Comparison of ENCODE assay signal across 7 mouse cellular contexts in genomic region chr9:77753853-77754727, GRCm38 (mm10). TPM values are rescaled to one million over a fixed set of nuclear protein-coding genes. Genes with fewer than 3 reads are reported as not detected.
DNase-seq lines count a peak whose midpoint lies in the region; ATAC-seq lines count a peak whose summit lies in the region.

Gene Gclc (plus strand): TSS chr9:77754535.

- no peaks in the 10 kb centered on the region for H3K36me3 ChIP-seq in embryonic facial prominence, embryonic 12.5 days
- no peaks in the 10 kb centered on the region for H3K36me3 ChIP-seq in limb, embryonic 10.5 days
- no peaks in the 10 kb centered on the region for H3K36me3 ChIP-seq in midbrain, embryonic 12.5 days

- peak within 1 kb of the TSS; percentile 61 for H3K4me2 ChIP-seq in embryonic facial prominence, embryonic 12.5 days (replicated peaks)
- H3K4me2 ChIP-seq in midbrain, embryonic 12.5 days (replicated peaks), result peak within 1 kb of the TSS; percentile 75

- peak; percentile 81 for ATAC-seq in embryonic facial prominence, embryonic 12.5 days (ENCODE audit: insufficient number of reproducible peaks, insufficient read depth, low FRiP score, low TSS enrichment)
- ATAC-seq in midbrain, embryonic 12.5 days (ENCODE audit: low FRiP score, low read depth), result peak; percentile 81

- peak within 1 kb of the TSS; percentile 78 for H3K9ac ChIP-seq in embryonic facial prominence, embryonic 12.5 days
- H3K9ac ChIP-seq in midbrain, embryonic 12.5 days (replicated peaks), result peak within 1 kb of the TSS; percentile 83

- no peaks in the 10 kb centered on the region for H3K9me3 ChIP-seq in embryonic facial prominence, embryonic 12.5 days
- H3K9me3 ChIP-seq in limb, embryonic 10.5 days (replicated peaks), result no peaks in the 10 kb centered on the region
- no peaks in the 10 kb centered on the region for H3K9me3 ChIP-seq in midbrain, embryonic 12.5 days

- peak within 1 kb of the TSS; percentile 64 for H3K4me3 ChIP-seq in embryonic facial prominence, embryonic 12.5 days
- H3K4me3 ChIP-seq in limb, embryonic 10.5 days, result peak within 1 kb of the TSS; percentile 85
- H3K4me3 ChIP-seq in midbrain, embryonic 12.5 days, result peak within 1 kb of the TSS; percentile 81

- 12% methylated on average over 38 of the region's 54 CpGs for WGBS in embryonic facial prominence, embryonic 12.5 days
- WGBS in limb, embryonic 10.5 days, result 8% methylated on average over 53 of the region's 54 CpGs
- WGBS in midbrain, embryonic 12.5 days, result 7% methylated on average over 52 of the region's 54 CpGs

- peak within 1 kb of the TSS; percentile 51 for H3K27ac ChIP-seq in embryonic facial prominence, embryonic 12.5 days
- peak within 1 kb of the TSS; percentile 95 for H3K27ac ChIP-seq in limb, embryonic 10.5 days
- peak within 1 kb of the TSS; percentile 87 for H3K27ac ChIP-seq in midbrain, embryonic 12.5 days (replicated peaks)

- no peaks in the 10 kb centered on the region for H3K27me3 ChIP-seq in embryonic facial prominence, embryonic 12.5 days
- H3K27me3 ChIP-seq in limb, embryonic 10.5 days (ENCODE audit: low read depth, poor library complexity, severe bottlenecking), result no peaks in the 10 kb centered on the region
- peaks cover 9% of the 10 kb centered on the region for H3K27me3 ChIP-seq in midbrain, embryonic 12.5 days

- peaks cover 10% of the 10 kb centered on the region for H3K4me1 ChIP-seq in embryonic facial prominence, embryonic 12.5 days
- H3K4me1 ChIP-seq in limb, embryonic 10.5 days, result peaks cover 26% of the 10 kb centered on the region
- peaks cover 22% of the 10 kb centered on the region for H3K4me1 ChIP-seq in midbrain, embryonic 12.5 days

- peak; percentile 94 for DNase-seq in adrenal gland, postnatal 25 days
- peak; percentile 99 for DNase-seq in heart, adult 11 months
- peak; percentile 97 for DNase-seq in kidney, adult 18-20 months
- DNase-seq in limb, embryonic 10.5 days (ENCODE audit: low spot score), result peak; percentile 94
- peak; percentile 86 for DNase-seq in skeletal muscle tissue, adult 2 months (ENCODE audit: low read depth, low spot score)

RNA-seq across cellular contexts. Expression of gene Gclc, which starts in this region (rescaled TPM):
- 38.0 and 48.3 TPM in 2 replicates for total RNA-seq in adrenal gland, postnatal 25 days (2021)
- polyA plus RNA-seq in embryonic facial prominence, embryonic 12.5 days (2016; fragmentation: Nextera tagmentation; extraction: Ambion mirVana), result 18.0 and 18.3 TPM in 2 replicates
- 12.6 and 12.9 TPM in 2 replicates for polyA plus RNA-seq in limb, embryonic 10.5 days (2016; fragmentation: Nextera tagmentation; extraction: Ambion mirVana)
- 19.3 and 23.0 TPM in 2 replicates for polyA plus RNA-seq in midbrain, embryonic 12.5 days (2016; fragmentation: Nextera tagmentation; extraction: Ambion mirVana)

Comparison
In these comparisons a context has a peak if more than half of its experiments do, and no peak if none do; other contexts are left out.
1. Peak in every context shown above with its lines: DNase-seq, ATAC-seq, H3K4me3 ChIP-seq and H3K27ac ChIP-seq.